Mouse (Mus musculus): ENCODE measurements around the gene Olfr659. TPM values are rescaled to one million over a fixed set of nuclear protein-coding genes. Genes with fewer than 3 reads are reported as not detected.

Olfr659 gene
- polyA plus RNA-seq (2011; ENCODE audit: insufficient read depth, insufficient read length, low read depth, missing spikeins), result not detected in 2 replicates

DNA sequence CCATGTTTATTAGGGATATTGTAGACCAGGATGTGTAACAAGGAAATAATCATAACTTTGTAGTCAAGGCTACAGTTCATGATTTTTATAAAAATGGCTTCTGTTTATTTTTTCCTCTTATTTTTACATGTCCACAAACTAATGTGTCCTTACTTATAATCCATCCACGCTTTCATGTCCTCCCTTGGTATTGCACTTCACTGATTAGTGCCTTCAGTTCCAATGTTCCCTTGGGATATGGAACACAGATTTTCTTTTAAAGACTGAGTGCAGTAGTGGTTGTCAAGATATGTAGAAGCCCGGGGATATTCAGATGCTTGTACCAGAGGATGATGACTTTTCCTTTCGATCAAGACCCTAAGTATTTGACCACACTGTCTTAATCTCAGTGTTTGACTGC is at the start of gene Olfr659:
Olfr659 (plus strand) TSS at position 301 of the 400 bp plus-strand sequence.
- H3K36me3 ChIP-seq (ENCODE audit: control insufficient read depth, insufficient read depth, low read length, poor library complexity, severe bottlenecking), result no peaks in the 10 kb centered on the region
- TF ChIP-seq CTCF (IDR thresholded peaks at IDR 0.05; ENCODE audit: low read depth, low read length) (no peak), POLR2A (IDR thresholded peaks at IDR 0.05; ENCODE audit: insufficient read depth, low read length) (no peak), EP300 (IDR thresholded peaks at IDR 0.05; ENCODE audit: insufficient read depth, low read depth, low read length) (no peak)
- no peak within 1 kb of the TSS for H3K4me3 ChIP-seq (ENCODE audit: low read depth, low read length)
- H3K9me3 ChIP-seq (replicated peaks; ENCODE audit: control insufficient read depth, insufficient read depth, low read length, poor library complexity, severe bottlenecking), result no peaks in the 10 kb centered on the region
- H3K9ac ChIP-seq (ENCODE audit: low read depth, poor library complexity, severe bottlenecking), result no peak within 1 kb of the TSS
- H3K27ac ChIP-seq (ENCODE audit: insufficient read depth, low read length), result no peak within 1 kb of the TSS
- H3K4me1 ChIP-seq (ENCODE audit: control insufficient read depth, insufficient read depth, low read length), result no peaks in the 10 kb centered on the region
- H3K27me3 ChIP-seq (ENCODE audit: control insufficient read depth, insufficient read depth, low read length, poor library complexity, severe bottlenecking), result no peaks in the 10 kb centered on the region; the same call in 1 of the 2 replicates

DNA sequence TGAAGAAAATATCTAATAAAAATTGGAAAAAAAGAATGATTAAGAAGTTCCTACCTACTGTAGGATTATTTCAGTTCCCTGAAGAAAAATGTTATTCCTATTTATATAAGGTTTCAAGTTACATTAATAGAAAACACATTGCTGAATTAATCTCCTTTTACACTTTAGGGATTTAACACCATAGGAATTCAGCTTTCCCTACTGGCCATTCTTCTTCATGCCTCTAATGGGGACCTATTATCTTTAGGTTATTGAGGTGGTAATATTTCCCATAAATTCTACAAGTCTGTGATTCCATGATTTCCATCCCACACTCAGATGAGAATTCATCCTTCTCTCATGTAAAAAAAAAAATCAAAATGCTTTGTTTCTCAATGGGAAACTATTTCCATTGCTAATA is 42.1 kb upstream of the Olfr659 start, which contains the start of gene Olfr657:
Olfr657 (plus strand) TSS at position 301 of the 400 bp plus-strand sequence.
- H3K36me3 ChIP-seq (ENCODE audit: control insufficient read depth, insufficient read depth, low read length, poor library complexity, severe bottlenecking), result no peaks in the 10 kb centered on the region
- H3K27ac ChIP-seq (ENCODE audit: insufficient read depth, low read length), result no peak within 1 kb of the TSS
- no peak within 1 kb of the TSS for H3K4me3 ChIP-seq (ENCODE audit: low read depth, low read length)
- H3K4me1 ChIP-seq (ENCODE audit: control insufficient read depth, insufficient read depth, low read length), result no peaks in the 10 kb centered on the region
- TF ChIP-seq EP300 (IDR thresholded peaks at IDR 0.05; ENCODE audit: insufficient read depth, low read depth, low read length) (no peak), POLR2A (IDR thresholded peaks at IDR 0.05; ENCODE audit: insufficient read depth, low read length) (no peak), CTCF (IDR thresholded peaks at IDR 0.05; ENCODE audit: low read depth, low read length) (no peak)
- no peaks in the 10 kb centered on the region for H3K9me3 ChIP-seq (replicated peaks; ENCODE audit: control insufficient read depth, insufficient read depth, low read length, poor library complexity, severe bottlenecking)
- no peak within 1 kb of the TSS for H3K9ac ChIP-seq (ENCODE audit: low read depth, poor library complexity, severe bottlenecking)
- H3K27me3 ChIP-seq (ENCODE audit: control insufficient read depth, insufficient read depth, low read length, poor library complexity, severe bottlenecking), result no peaks in the 10 kb centered on the region

DNA sequence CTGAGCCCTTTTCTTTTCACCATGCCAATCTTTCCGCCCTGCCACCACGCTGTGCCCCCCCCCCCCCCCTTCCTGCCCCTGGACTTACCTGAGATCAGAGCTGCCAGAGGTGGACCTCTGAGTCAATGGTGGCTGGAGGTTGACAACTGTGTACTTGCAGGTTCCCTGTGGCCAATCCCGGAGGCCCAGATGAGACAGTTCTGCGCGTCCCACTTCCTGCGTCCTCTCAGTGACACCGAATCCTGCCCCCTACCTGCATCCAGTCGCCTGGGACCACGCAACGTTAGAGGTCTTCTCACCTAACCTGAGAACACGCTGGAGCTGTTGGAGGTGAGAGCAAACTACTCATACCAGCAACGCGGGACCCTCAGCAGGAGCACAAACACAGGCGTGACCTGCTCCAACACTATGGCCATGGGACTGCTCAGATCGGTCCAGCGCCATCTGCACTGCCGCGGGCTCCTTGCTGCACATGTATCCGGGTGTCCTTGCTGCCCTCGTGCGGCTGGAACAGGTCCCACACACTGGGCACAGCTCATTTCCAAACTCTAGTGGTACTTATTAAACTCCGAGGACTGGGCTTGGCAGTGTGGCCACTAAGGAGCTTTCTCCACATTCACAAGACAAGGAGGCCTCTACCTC is 19.6 kb upstream of the Olfr659 start, which contains the start of gene Olfr658:
Olfr658 (minus strand) TSS at position 465 of the 642 bp plus-strand sequence.
- H3K27me3 ChIP-seq (ENCODE audit: control insufficient read depth, insufficient read depth, low read length, poor library complexity, severe bottlenecking), result no peaks in the 10 kb centered on the region
- no peaks in the 10 kb centered on the region for H3K36me3 ChIP-seq (ENCODE audit: control insufficient read depth, insufficient read depth, low read length, poor library complexity, severe bottlenecking)
- no peaks in the 10 kb centered on the region for H3K9me3 ChIP-seq (replicated peaks; ENCODE audit: control insufficient read depth, insufficient read depth, low read length, poor library complexity, severe bottlenecking)
- TF ChIP-seq POLR2A (IDR thresholded peaks at IDR 0.05; ENCODE audit: insufficient read depth, low read length), result no peak
- TF ChIP-seq CTCF (IDR thresholded peaks at IDR 0.05; ENCODE audit: low read depth, low read length), result peak; percentile 68
- H3K9ac ChIP-seq (ENCODE audit: low read depth, poor library complexity, severe bottlenecking), result no peak within 1 kb of the TSS
- no peak within 1 kb of the TSS for H3K27ac ChIP-seq (ENCODE audit: insufficient read depth, low read length)
- H3K4me3 ChIP-seq (ENCODE audit: low read depth, low read length), result peak within 1 kb of the TSS; percentile 53
- H3K4me1 ChIP-seq (ENCODE audit: control insufficient read depth, insufficient read depth, low read length), result no peaks in the 10 kb centered on the region

DNA sequence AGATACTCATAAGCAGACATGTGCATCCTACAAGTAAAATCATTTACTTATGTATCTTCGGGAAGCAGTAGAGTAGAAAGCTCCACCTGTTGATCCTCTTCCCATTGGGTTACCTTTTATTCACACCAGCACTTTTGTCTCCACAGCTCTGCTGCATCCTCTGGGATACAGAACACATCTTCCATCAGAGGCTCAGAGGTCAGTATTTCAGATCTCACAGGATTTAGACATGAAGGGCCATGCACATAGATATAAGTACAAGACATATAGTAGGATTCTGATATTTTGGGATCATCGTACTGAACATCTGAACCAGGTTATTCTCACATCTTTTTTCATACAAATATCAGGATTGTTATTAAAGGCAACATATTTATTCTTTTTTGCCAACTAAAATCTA is 19.6 kb downstream of the Olfr659 start, which contains the start of gene Olfr661:
Olfr661 (plus strand) TSS at position 301 of the 400 bp plus-strand sequence.
- Histone ChIP-seq H3K27ac (ENCODE audit: insufficient read depth, low read length) (no peak within 1 kb of the TSS), H3K4me3 (ENCODE audit: low read depth, low read length) (no peak within 1 kb of the TSS), H3K9ac (ENCODE audit: low read depth, poor library complexity, severe bottlenecking) (no peak within 1 kb of the TSS), H3K36me3 (ENCODE audit: control insufficient read depth, insufficient read depth, low read length, poor library complexity, severe bottlenecking) (no peaks in the 10 kb centered on the region), H3K4me1 (ENCODE audit: control insufficient read depth, insufficient read depth, low read length) (no peaks in the 10 kb centered on the region), H3K9me3 (replicated peaks; ENCODE audit: control insufficient read depth, insufficient read depth, low read length, poor library complexity, severe bottlenecking) (no peaks in the 10 kb centered on the region), H3K27me3 (ENCODE audit: control insufficient read depth, insufficient read depth, low read length, poor library complexity, severe bottlenecking) (no peaks in the 10 kb centered on the region)
- no peak for TF ChIP-seq CTCF (IDR thresholded peaks at IDR 0.05; ENCODE audit: low read depth, low read length)
- TF ChIP-seq POLR2A (IDR thresholded peaks at IDR 0.05; ENCODE audit: insufficient read depth, low read length), result no peak
- TF ChIP-seq EP300 (IDR thresholded peaks at IDR 0.05; ENCODE audit: insufficient read depth, low read depth, low read length), result no peak

Other genes starting within 250 kb of the Olfr659 start
- 1.3 and 1.4 TPM in 2 replicates for gene Trim30a, start 201.6 kb upstream of the Olfr659 start, polyA plus RNA-seq (2011; ENCODE audit: insufficient read depth, insufficient read length, low read depth, missing spikeins)
- 0.58 and 0.60 TPM in 2 replicates for gene Trim30d, start 158.9 kb upstream of the Olfr659 start, polyA plus RNA-seq (2011; ENCODE audit: insufficient read depth, insufficient read length, low read depth, missing spikeins)
- gene Olfr651, start 116.6 kb upstream of the Olfr659 start, polyA plus RNA-seq (2011; ENCODE audit: insufficient read depth, insufficient read length, low read depth, missing spikeins), result not detected in 2 replicates
- not detected in 2 replicates for gene Olfr652, start 105.9 kb upstream of the Olfr659 start, polyA plus RNA-seq (2011; ENCODE audit: insufficient read depth, insufficient read length, low read depth, missing spikeins)
- not detected in 2 replicates for gene Olfr653, start 89.4 kb upstream of the Olfr659 start, polyA plus RNA-seq (2011; ENCODE audit: insufficient read depth, insufficient read length, low read depth, missing spikeins)
- gene Olfr654, start 79.7 kb upstream of the Olfr659 start, polyA plus RNA-seq (2011; ENCODE audit: insufficient read depth, insufficient read length, low read depth, missing spikeins), result not detected in 2 replicates
- gene Olfr655, start 65.0 kb upstream of the Olfr659 start, polyA plus RNA-seq (2011; ENCODE audit: insufficient read depth, insufficient read length, low read depth, missing spikeins), result not detected in 2 replicates
- not detected in 2 replicates for gene Olfr656, start 52.8 kb upstream of the Olfr659 start, polyA plus RNA-seq (2011; ENCODE audit: insufficient read depth, insufficient read length, low read depth, missing spikeins)
- not detected in 2 replicates for gene Olfr657, start 42.0 kb upstream of the Olfr659 start, polyA plus RNA-seq (2011; ENCODE audit: insufficient read depth, insufficient read length, low read depth, missing spikeins)
- not detected in 2 replicates for gene Olfr658, start 19.4 kb upstream of the Olfr659 start, polyA plus RNA-seq (2011; ENCODE audit: insufficient read depth, insufficient read length, low read depth, missing spikeins)
- not detected in 2 replicates for gene Olfr661, start 19.7 kb downstream of the Olfr659 start, polyA plus RNA-seq (2011; ENCODE audit: insufficient read depth, insufficient read length, low read depth, missing spikeins)
- gene Usp17le, start 110.7 kb downstream of the Olfr659 start, polyA plus RNA-seq (2011; ENCODE audit: insufficient read depth, insufficient read length, low read depth, missing spikeins), result not detected in 2 replicates
- not detected in 2 replicates for gene Usp17lb, start 175.8 kb downstream of the Olfr659 start, polyA plus RNA-seq (2011; ENCODE audit: insufficient read depth, insufficient read length, low read depth, missing spikeins)
- gene Usp17la, start 190.3 kb downstream of the Olfr659 start, polyA plus RNA-seq (2011; ENCODE audit: insufficient read depth, insufficient read length, low read depth, missing spikeins), result 0.29 TPM in 1 of 2 replicates, not detected in the other
- gene Olfr665, start 211.3 kb downstream of the Olfr659 start, polyA plus RNA-seq (2011; ENCODE audit: insufficient read depth, insufficient read length, low read depth, missing spikeins), result not detected in 2 replicates
- not detected in 2 replicates for gene Olfr666, start 229.2 kb downstream of the Olfr659 start, polyA plus RNA-seq (2011; ENCODE audit: insufficient read depth, insufficient read length, low read depth, missing spikeins)